Mouse (Mus musculus): Measurements from ENCODE around the gene Zfhx3.

DNA sequence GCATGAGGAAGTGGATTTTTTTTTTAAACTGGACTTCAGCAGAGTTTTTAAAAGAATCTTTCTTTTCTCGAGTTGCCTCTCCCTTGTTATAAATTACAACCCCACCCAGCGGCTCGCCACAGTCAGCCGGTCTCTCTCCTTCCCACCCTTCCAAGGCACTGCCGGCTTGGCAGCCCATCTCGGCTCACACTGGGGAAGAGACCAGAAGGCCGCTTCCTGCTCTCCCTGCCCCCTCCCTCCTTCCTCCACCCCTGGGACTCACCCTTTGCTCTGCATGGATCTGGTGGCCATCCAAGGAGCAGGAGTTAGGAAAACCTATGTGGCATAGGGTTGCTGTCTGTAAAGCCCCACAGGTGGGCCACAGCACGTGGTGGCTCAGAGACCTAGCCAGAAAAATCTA is 705.1 kb downstream of the Zfhx3 start:
- TF ChIP-seq GATA1 (IDR thresholded peaks at IDR 0.05; ENCODE audit: borderline replicate concordance, low read length) (no peak), POLR2AphosphoS5 (IDR thresholded peaks at IDR 0.05; ENCODE audit: insufficient replicate concordance, low read depth, low read length) (no peak), CTCF (IDR thresholded peaks at IDR 0.05; ENCODE audit: low read depth, low read length) (no peak), TAL1 (conservative IDR thresholded peaks at IDR 0.05; ENCODE audit: low read depth, low read length) (no peak)
